Mouse (Mus musculus) ES-Bruce4 (cell line): ENCODE data around the gene Btbd17. TPM values are rescaled to one million over a fixed set of nuclear protein-coding genes. Genes with fewer than 3 reads are reported as not detected.
A peak's percentile ranks its signal among the peaks of the same experiment; 100 is the strongest.

Source experiments
- H3K27ac ChIP-seq: 2 replicates; pipeline ENCODE4 v1.5.1; 2012; ENCODE audit warnings: low read length, inconsistent platforms; ENCODE audit not compliant: insufficient read depth
- H3K27me3 ChIP-seq: 2 replicates; pipeline ENCODE4 v1.6.1; 2012; ENCODE audit warnings: mild to moderate bottlenecking, low read length, inconsistent platforms; ENCODE audit not compliant: control insufficient read depth, poor library complexity, insufficient read depth, severe bottlenecking
- H3K36me3 ChIP-seq: 2 replicates; pipeline ENCODE4 v1.6.1; 2012; ENCODE audit warnings: inconsistent platforms, mild to moderate bottlenecking, low read length, moderate library complexity; ENCODE audit not compliant: control insufficient read depth, poor library complexity, insufficient read depth, severe bottlenecking
- H3K4me1 ChIP-seq: one replicate; pipeline ENCODE4 v1.8.1; 2011; ENCODE audit warnings: low read length; ENCODE audit not compliant: control insufficient read depth, insufficient read depth
- H3K4me3 ChIP-seq: 2 replicates; pipeline ENCODE4 v1.5.1; 2011; ENCODE audit warnings: low read depth, mild to moderate bottlenecking, low read length
- H3K9ac ChIP-seq: 2 replicates; pipeline ENCODE4 v1.6.1; 2012; ENCODE audit warnings: low read depth, mild to moderate bottlenecking, inconsistent platforms; ENCODE audit not compliant: poor library complexity, severe bottlenecking
- H3K9me3 ChIP-seq: replicated peaks from 2 replicates; pipeline ENCODE4 v1.6.1; 2012; ENCODE audit warnings: mild to moderate bottlenecking, low read length, inconsistent platforms; ENCODE audit not compliant: control insufficient read depth, poor library complexity, insufficient read depth, severe bottlenecking
- CTCF ChIP-seq: IDR thresholded peaks from one replicate; pipeline ENCODE4 v1.8.1; 2011; ENCODE audit warnings: low read depth, low read length
- EP300 ChIP-seq: IDR thresholded peaks from 2 replicates; pipeline ENCODE4 v1.6.1; 2011; ENCODE audit warnings: low read depth, low read length; ENCODE audit not compliant: insufficient read depth
- POLR2A ChIP-seq: IDR thresholded peaks from one replicate; pipeline ENCODE4 v1.8.1; 2011; ENCODE audit warnings: low read length; ENCODE audit not compliant: insufficient read depth
- polyA plus RNA-seq: library from polyadenylated mRNA; stranded (reverse); fragments of >200 nt; gene quantifications from 2 replicates; pipeline ENCODE4 v1.2.4, GENCODE M21; 2011; ENCODE audit warnings: low read depth; ENCODE audit not compliant: missing spikeins, insufficient read depth, insufficient read length

The Btbd17 gene
- polyA plus RNA-seq, 1 experiment, result not detected

- 0 out of 2 replicates have a peak, but pooled peaks cover 4% of the 10 kb centered on the region for H3K27me3 ChIP-seq
- no peaks in the 10 kb centered on the region for H3K36me3 ChIP-seq
- no peak overlapping the region for H3K9ac ChIP-seq
- H3K4me1 ChIP-seq, result peaks cover 10% of the 10 kb centered on the region
- no peak overlapping the region for H3K27ac ChIP-seq
- H3K9me3 ChIP-seq, result no peaks in the 10 kb centered on the region
- H3K4me3 ChIP-seq, result no peak overlapping the region
- no peak for TF ChIP-seq EP300
- no peak for TF ChIP-seq POLR2A
- no peak for TF ChIP-seq CTCF
Observed at GRCm38 (mm10) chr11:114793868-114794545, 1.7 kb downstream of the Btbd17 start.

GRCm38 (mm10) chr11:114792931-114793494 is 2.7 kb downstream of the Btbd17 start:
- Histone ChIP-seq H3K9ac (no peak overlapping the region), H3K4me3 (no peak overlapping the region), H3K27me3 (0 out of 2 replicates have a peak, but pooled peaks cover 4% of the 10 kb centered on the region), H3K27ac (no peak overlapping the region), H3K4me1 (peaks cover 10% of the 10 kb centered on the region), H3K36me3 (no peaks in the 10 kb centered on the region), H3K9me3 (no peaks in the 10 kb centered on the region)
- no peak for TF ChIP-seq EP300

GRCm38 (mm10) chr11:114791891-114792411 is 3.8 kb downstream of the Btbd17 start:
- no peak for TF ChIP-seq POLR2A
- TF ChIP-seq EP300, result no peak
- TF ChIP-seq CTCF, result no peak
- 0 out of 2 replicates have a peak, but pooled peaks cover 4% of the 10 kb centered on the region for H3K27me3 ChIP-seq
- no peak overlapping the region for H3K27ac ChIP-seq
- no peaks in the 10 kb centered on the region for H3K9me3 ChIP-seq
- no peaks in the 10 kb centered on the region for H3K36me3 ChIP-seq
- peak overlapping the region; percentile 59 for H3K4me3 ChIP-seq
- H3K9ac ChIP-seq, result peak overlapping the region; percentile 50
- peaks cover 10% of the 10 kb centered on the region for H3K4me1 ChIP-seq

- peak overlapping the region; percentile 50 for H3K9ac ChIP-seq
Observed at GRCm38 (mm10) chr11:114791351-114791889, 4.3 kb downstream of the Btbd17 start.

GRCm38 (mm10) chr11:114790841-114791240 is 4.9 kb downstream of the Btbd17 start:
- H3K4me1 ChIP-seq, result peaks cover 10% of the 10 kb centered on the region

More at GRCm38 (mm10) chr11:114791351-114791889, 4.3 kb downstream of the Btbd17 start:
- no peaks in the 10 kb centered on the region for H3K9me3 ChIP-seq
- H3K36me3 ChIP-seq, result no peaks in the 10 kb centered on the region
- TF ChIP-seq POLR2A, result no peak
- TF ChIP-seq CTCF, result no peak
- no peak for TF ChIP-seq EP300
- peaks cover 4% of the 10 kb centered on the region; the same call in 1 of the 2 replicates for H3K27me3 ChIP-seq
- no peak overlapping the region for H3K27ac ChIP-seq
- H3K4me1 ChIP-seq, result peaks cover 10% of the 10 kb centered on the region
- H3K4me3 ChIP-seq, result peak overlapping the region; percentile 59

GRCm38 (mm10) chr11:114790171-114790570 is 5.6 kb downstream of the Btbd17 start:
- Histone ChIP-seq H3K27me3 (peaks cover 4% of the 10 kb centered on the region; the same call in 1 of the 2 replicates), H3K4me3 (no peak overlapping the region), H3K9me3 (no peaks in the 10 kb centered on the region), H3K27ac (no peak overlapping the region), H3K4me1 (peaks cover 10% of the 10 kb centered on the region), H3K9ac (no peak overlapping the region), H3K36me3 (no peaks in the 10 kb centered on the region)
- TF ChIP-seq CTCF (no peak), POLR2A (no peak), EP300 (no peak)

More at GRCm38 (mm10) chr11:114790841-114791240, 4.9 kb downstream of the Btbd17 start:
- no peak overlapping the region for H3K4me3 ChIP-seq
- peaks cover 4% of the 10 kb centered on the region; the same call in 1 of the 2 replicates for H3K27me3 ChIP-seq
- no peak overlapping the region for H3K9ac ChIP-seq
- H3K9me3 ChIP-seq, result no peaks in the 10 kb centered on the region
- TF ChIP-seq CTCF (peak; percentile 47), POLR2A (no peak)
- H3K36me3 ChIP-seq, result no peaks in the 10 kb centered on the region
- no peak overlapping the region for H3K27ac ChIP-seq
